Mouse (Mus musculus): Measurements from ENCODE around the gene Zfp758. TPM values are rescaled to one million over a fixed set of nuclear protein-coding genes. Genes with fewer than 3 reads are reported as not detected.
"Not testable (repeated sequence)": the region's sequence is repeated elsewhere in the genome, so short reads cannot be mapped to it uniquely, and the experiment has no call there.

Zfp758 gene
- 10 to 100 TPM in 16 of 26 experiments, 1 to 10 TPM in 10; 5.3 to 22.0 (median 10.6) TPM for total RNA-seq (2018; cell fraction: chromatin; rRNA removed)
- total RNA-seq (2018; cell fraction: cytosol; rRNA removed): 10 to 100 TPM in 11 of 26 experiments, 1 to 10 TPM in 15; 4.4 to 12.2 (median 9.7) TPM
- 10 to 100 TPM in 16 of 26 experiments, 1 to 10 TPM in 10; 5.3 to 23.7 (median 10.9) TPM for total RNA-seq (2018; cell fraction: nucleus; rRNA removed)
- polyA plus RNA-seq (2018): 7.2 to 16.2 TPM (median 8.8 TPM) in 3 replicates

DNA sequence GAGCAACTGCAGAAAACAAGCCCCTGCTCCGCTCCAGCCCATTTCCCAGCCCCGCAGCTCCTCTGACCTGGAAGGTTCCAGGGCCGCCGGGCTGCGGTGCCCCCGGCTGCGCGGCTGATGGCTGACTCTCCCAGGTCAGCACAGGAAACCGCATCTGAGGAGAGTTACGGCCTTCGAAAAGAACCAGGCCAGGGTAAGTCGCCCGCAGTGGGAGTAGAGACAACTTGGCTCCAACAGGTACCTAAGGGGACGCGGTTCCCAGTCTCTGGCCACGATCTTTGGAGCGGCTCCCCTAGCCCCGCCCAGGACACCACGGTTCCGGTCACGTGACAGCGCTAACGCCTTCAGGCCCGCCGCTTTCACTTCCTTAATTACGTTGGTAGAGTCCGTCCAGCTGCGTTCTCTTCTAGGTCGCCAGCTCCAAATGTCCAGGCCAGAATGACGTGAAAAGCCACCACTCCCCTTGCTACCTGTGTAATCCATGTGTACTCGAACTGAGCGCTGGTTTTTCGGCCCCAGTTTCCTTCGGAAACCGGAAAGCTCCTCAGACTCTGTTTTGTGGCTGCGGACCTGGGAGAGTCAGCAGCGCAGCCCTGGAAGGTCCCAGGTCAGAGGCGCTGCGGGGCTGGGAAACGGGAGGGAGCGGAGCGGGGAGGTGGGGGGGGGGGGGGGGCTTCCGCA is at the start of gene Zfp758, which contains the start of gene Zfp944:
Gene Zfp758, plus strand, starts transcription at position 353 of the 681 bp plus-strand sequence.
Gene Zfp944, minus strand, starts transcription at position 300 of the 681 bp plus-strand sequence.
- under 1% methylated on average over 26 of the region's 43 CpGs for WGBS (ENCODE audit: missing documents)
- peaks cover 13% of the 10 kb centered on the region; the same call in 1 of the 2 replicates for H3K36me3 ChIP-seq (ENCODE audit: inconsistent target)

GRCm38 (mm10) chr17:22314219-22314618 is 47.0 kb upstream of the Zfp758 start:
- peak overlapping the region; percentile 65 for H3K27ac ChIP-seq
- not testable (repeated sequence) for H3K36me3 ChIP-seq (ENCODE audit: inconsistent target)
- 0% methylated on average over 2 of the region's 3 CpGs for WGBS (ENCODE audit: missing documents)
- peak overlapping the region; percentile 56 for H3K4me3 ChIP-seq (ENCODE audit: inconsistent target)
- H3K79me2 ChIP-seq (ENCODE audit: inconsistent target): peaks cover 46% of the 10 kb centered on the region

More for the DNA sequence above, at the start of gene Zfp758, which contains the start of gene Zfp944:
- peaks cover 52% of the 10 kb centered on the region for H3K79me2 ChIP-seq (ENCODE audit: inconsistent target)
- peak within 1 kb of the TSS; percentile 46 for H3K4me3 ChIP-seq (ENCODE audit: inconsistent target)
- peak within 1 kb of the TSS; percentile 41 for H3K27ac ChIP-seq

DNA sequence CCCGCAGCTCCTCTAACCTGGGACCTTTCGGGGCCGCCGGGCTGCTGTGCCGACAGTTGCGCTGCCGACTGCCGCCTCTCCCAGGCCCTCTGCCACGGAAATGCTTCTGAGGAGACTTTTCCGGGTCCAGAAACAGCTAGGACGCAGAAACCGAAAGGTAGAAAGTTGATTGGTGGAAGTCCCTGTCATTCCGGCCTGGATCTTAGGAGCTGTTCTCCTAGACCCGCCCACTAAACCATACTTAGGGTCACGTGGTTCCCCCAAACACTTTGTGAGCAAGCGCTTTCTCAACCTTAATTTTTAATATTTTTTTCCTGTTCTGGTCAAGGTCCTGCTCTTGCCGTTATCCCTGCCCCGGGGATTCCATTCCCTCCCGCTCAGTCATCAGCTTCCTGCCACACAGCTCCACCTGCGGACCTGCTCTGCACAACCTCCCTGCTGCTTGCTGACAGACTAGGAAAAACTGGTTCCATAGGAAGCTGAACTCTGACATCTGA is 46.5 kb upstream of the Zfp758 start, which contains the start of gene CT030661.1:
Gene CT030661.1, minus strand, starts transcription at position 108 of the 497 bp plus-strand sequence.
- Histone ChIP-seq H3K79me2 (ENCODE audit: inconsistent target) (peaks cover 41% of the 10 kb centered on the region), H3K4me3 (ENCODE audit: inconsistent target) (peak within 1 kb of the TSS; percentile 56), H3K27ac (peak within 1 kb of the TSS; percentile 65)
- 0% methylated on average over 19 of the region's 20 CpGs for WGBS (ENCODE audit: missing documents)
- H3K36me3 ChIP-seq (ENCODE audit: inconsistent target): not testable (repeated sequence)

DNA sequence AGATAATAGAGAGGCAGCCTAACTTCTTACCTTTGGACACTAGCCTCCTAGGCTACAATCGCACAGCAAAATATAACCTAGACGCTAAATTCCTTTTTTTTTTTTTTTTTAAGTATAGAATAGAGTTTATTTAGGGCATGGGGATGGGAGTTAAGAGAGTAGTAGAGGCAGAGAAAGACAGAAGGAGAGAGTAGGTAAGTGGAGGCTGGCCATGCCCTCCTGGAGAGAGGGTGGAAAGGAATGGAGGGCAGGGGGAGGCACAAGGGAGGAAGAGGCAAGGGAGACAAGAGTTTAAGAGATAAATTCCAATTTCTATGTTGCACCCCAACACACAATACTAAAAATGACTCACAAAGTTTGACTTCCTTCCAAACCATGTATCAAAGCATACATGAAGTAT is 46.0 kb upstream of the Zfp758 start:
- Histone ChIP-seq H3K27ac (peak overlapping the region; percentile 65), H3K4me3 (ENCODE audit: inconsistent target) (peak overlapping the region; percentile 56), H3K79me2 (ENCODE audit: inconsistent target) (peaks cover 36% of the 10 kb centered on the region)
- no CpG with 5 or more reads among the region's 2 CpGs for WGBS (ENCODE audit: missing documents)
- H3K36me3 ChIP-seq (ENCODE audit: inconsistent target): not testable (repeated sequence)

DNA sequence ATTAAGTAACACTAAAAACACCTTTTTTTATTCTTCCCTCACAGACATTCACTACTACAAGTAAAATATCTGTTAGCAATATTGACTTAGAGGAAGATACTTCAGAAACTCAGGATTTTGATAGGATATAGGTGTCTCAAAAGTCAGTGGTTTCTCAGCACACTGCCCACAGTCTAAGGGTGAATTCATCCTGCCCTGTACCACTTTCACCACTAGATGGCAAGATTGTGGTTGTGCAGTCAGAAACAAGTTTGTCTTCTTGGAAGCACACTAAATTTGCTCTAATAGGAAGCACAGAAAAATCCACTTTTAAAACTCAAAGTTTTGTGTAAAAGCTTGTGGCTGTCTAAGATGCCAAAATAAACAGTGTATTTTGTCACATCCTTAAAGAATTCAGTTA is 8.5 kb upstream of the Zfp758 start:
- no peaks in the 10 kb centered on the region for H3K79me2 ChIP-seq (ENCODE audit: inconsistent target)
- H3K27ac ChIP-seq: no peak overlapping the region
- H3K36me3 ChIP-seq (ENCODE audit: inconsistent target): peaks cover 9% of the 10 kb centered on the region; the same call in 1 of the 2 replicates
- H3K4me3 ChIP-seq (ENCODE audit: inconsistent target): no peak overlapping the region

- peak overlapping the region; percentile 46 for H3K4me3 ChIP-seq (ENCODE audit: inconsistent target)
- 19% methylated on average over 5 of the region's 5 CpGs for WGBS (ENCODE audit: missing documents)
- peaks cover 50% of the 10 kb centered on the region for H3K79me2 ChIP-seq (ENCODE audit: inconsistent target)
- no peak overlapping the region for H3K27ac ChIP-seq
- peaks cover 13% of the 10 kb centered on the region; the same call in 1 of the 2 replicates for H3K36me3 ChIP-seq (ENCODE audit: inconsistent target)
Observed at GRCm38 (mm10) chr17:22360572-22360971, 681 bp upstream of the Zfp758 start.

- WGBS (ENCODE audit: missing documents): 96% methylated on average over 3 of the region's 3 CpGs
- peaks cover 57% of the 10 kb centered on the region for H3K79me2 ChIP-seq (ENCODE audit: inconsistent target)
- H3K27ac ChIP-seq: no peak overlapping the region
- no peak overlapping the region for H3K4me3 ChIP-seq (ENCODE audit: inconsistent target)
- 0 out of 2 replicates have a peak, but pooled peaks cover 3% of the 10 kb centered on the region for H3K36me3 ChIP-seq (ENCODE audit: inconsistent target)
Observed at GRCm38 (mm10) chr17:22363895-22364294, 2.6 kb downstream of the Zfp758 start.

- WGBS (ENCODE audit: missing documents): 56% methylated on average over 2 of the region's 2 CpGs
- Histone ChIP-seq H3K27ac (no peak overlapping the region), H3K36me3 (ENCODE audit: inconsistent target) (no peaks in the 10 kb centered on the region), H3K4me3 (ENCODE audit: inconsistent target) (no peak overlapping the region), H3K79me2 (ENCODE audit: inconsistent target) (no peaks in the 10 kb centered on the region)
Observed at GRCm38 (mm10) chr17:22410756-22411155, 49.5 kb downstream of the Zfp758 start.

- no peak overlapping the region for H3K27ac ChIP-seq
- no peaks in the 10 kb centered on the region for H3K36me3 ChIP-seq (ENCODE audit: inconsistent target)
- 2% methylated on average over 3 of the region's 3 CpGs for WGBS (ENCODE audit: missing documents)
- no peak overlapping the region for H3K4me3 ChIP-seq (ENCODE audit: inconsistent target)
- H3K79me2 ChIP-seq (ENCODE audit: inconsistent target): no peaks in the 10 kb centered on the region
Observed at GRCm38 (mm10) chr17:22417510-22417909, 56.3 kb downstream of the Zfp758 start.

DNA sequence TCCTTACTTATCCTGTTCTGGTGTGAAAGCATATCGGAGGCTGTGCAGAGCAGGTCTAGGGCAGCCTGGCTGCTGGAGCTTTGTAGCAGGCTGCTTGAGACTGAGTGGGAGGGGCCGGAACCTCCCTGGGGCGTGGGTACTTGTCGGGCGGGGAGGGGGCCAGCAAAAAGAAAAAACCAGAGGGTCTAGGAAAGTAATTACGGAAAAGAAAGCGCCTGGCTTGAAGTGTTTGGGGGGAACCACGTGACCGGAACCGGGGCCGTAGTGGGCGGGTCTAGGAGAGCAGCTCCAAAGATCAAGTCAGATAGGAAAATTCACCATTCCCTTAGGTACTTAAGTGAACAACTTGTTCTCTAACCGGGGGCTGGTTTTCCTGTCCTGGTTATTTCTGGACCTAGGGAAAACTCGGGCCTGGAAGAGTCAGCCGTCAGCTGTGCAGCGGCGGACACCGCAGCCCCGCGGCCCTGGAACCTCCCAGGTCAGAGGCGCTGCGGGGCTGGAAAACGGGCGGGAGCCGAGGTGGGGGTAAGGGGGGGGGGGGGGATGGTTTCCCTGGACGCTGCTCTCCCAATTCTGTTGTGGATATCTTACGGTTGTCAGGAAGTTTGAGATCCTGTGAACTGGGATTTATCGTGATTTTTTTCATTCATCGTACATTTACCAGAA is 62.8 kb downstream of the Zfp758 start, which contains the start of gene Zfp946:
Gene Zfp946, plus strand, starts transcription at position 271 of the 666 bp plus-strand sequence.
- peak within 1 kb of the TSS; percentile 55 for H3K27ac ChIP-seq
- 2% methylated on average over 28 of the region's 29 CpGs for WGBS (ENCODE audit: missing documents)
- H3K79me2 ChIP-seq (ENCODE audit: inconsistent target): no peaks in the 10 kb centered on the region
- H3K36me3 ChIP-seq (ENCODE audit: inconsistent target): no peaks in the 10 kb centered on the region
- H3K4me3 ChIP-seq (ENCODE audit: inconsistent target): peak within 1 kb of the TSS; percentile 86

DNA sequence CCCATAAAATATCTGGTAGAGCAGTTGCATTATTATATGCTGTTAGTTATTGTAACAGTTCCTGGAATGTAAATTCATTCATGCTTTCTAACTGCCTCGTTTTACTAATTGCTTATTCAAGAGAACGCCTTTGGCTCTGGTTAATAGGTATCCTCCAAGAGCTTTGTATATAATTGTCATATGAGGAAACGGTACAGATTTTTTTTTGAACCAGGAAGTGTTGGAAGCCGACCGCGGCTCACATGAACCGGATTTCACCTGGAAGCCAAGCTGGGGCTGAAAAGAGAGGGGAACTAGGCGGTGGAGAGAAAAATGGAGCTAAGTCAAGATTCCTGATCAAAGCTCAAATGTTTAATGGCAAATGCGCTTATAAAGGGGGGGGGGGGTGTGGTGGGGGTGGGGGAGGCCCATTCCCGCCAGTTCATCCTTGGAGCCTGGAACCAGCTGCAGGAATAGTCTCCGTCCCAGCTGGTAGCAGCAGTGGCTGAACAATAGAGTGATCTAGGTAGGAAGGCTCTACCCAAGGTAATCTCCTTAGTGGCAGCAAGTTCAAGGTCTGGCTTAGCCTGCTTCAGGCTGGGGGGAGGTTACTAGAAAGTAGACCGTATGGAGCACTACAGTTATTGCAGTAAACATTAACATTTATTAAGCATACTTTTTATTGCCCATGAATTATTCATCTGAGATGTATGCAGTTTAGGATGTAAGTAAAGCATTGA is 63.5 kb downstream of the Zfp758 start:
- Histone ChIP-seq H3K4me3 (ENCODE audit: inconsistent target) (peak overlapping the region; percentile 86), H3K79me2 (ENCODE audit: inconsistent target) (no peaks in the 10 kb centered on the region), H3K36me3 (ENCODE audit: inconsistent target) (no peaks in the 10 kb centered on the region), H3K27ac (no peak overlapping the region)
- 16% methylated on average over 12 of the region's 12 CpGs for WGBS (ENCODE audit: missing documents)

Measured in macrophage (primary cell).